Comparison of ENCODE assay signal across 8 mouse cellular contexts in the genomic region with DNA sequence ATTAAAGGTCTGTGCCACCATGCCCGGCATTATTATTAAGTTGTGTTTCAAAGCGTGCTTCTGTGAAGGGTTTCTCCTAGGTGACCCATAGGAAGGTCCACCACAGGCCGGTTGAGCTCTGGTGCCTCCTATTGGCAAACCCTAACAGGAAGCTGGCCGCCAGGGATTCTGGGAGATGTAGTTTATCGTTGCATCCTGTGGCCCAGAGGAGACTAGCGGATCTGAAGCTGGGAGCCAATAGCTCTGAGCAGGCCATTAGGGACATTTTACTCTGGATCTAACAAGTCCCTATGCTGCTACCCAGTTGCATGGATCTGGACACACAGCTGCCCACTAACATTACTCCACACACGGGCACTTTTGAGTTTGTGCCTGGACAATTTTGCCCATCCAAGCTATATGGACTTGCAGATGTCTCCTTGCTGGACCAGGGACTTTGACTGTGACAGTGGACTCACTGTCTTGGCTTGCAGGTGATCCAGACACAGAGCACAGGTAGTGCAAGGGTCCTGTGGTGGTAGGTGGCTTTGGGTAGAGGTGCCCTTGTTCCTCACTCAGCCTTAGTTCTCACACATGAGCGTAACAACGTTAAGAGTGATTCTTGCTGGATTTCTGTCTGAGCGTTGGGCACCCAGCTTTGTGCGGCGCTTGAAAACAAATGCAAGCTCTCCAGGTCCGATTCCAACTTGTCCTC. TPM values are rescaled to one million over a fixed set of nuclear protein-coding genes. Genes with fewer than 3 reads are reported as not detected.
DNase-seq lines count a peak whose midpoint lies in the region; ATAC-seq lines count a peak whose summit lies in the region.

No protein-coding gene starts in this region.

- ATAC-seq in CD4-positive, CD25-positive, alpha-beta regulatory T cell, adult 4 months: no peak

- DNase-seq in CD4-positive, CD25-positive, alpha-beta regulatory T cell, adult 2 months (ENCODE audit: low read depth, low spot score): peak; percentile 65
- DNase-seq in embryo, embryonic 10.5 days (ENCODE audit: low spot score): peak; percentile 95
- peak; percentile 67 for DNase-seq in gastrocnemius, postnatal 10 days
- peak; percentile 72 for DNase-seq in induced T-regulatory cell, adult 2 months (ENCODE audit: low read depth)
- peak; percentile 55 to 71 for DNase-seq in left cerebral cortex, adult 8-10 months (ENCODE audit: low spot score in 2 of 2)
- peak; percentile 83 to 87 for DNase-seq in lung, postnatal 4 days
- DNase-seq in right cerebral cortex, postnatal 10 days (ENCODE audit: low spot score in 2 of 2): peak; percentile 79 to 83

RNA-seq across cellular contexts. Expression of gene Fscn1, which starts 24.4 kb away (rescaled TPM):
- under 1 TPM; 0.36 to 0.58 TPM for polyA plus RNA-seq in CD4-positive, CD25-positive, alpha-beta regulatory T cell, adult 4 months (2017; shearing (Covaris generic))
- total RNA-seq in gastrocnemius, postnatal 10 days (2021): 100 to 1,000 TPM in 1 of 2 experiments, 10 to 100 TPM in 1; 94.0 to 121 TPM
- total RNA-seq in left cerebral cortex, adult 8-10 months (2022): 100 to 1,000 TPM; 218 to 276 (median 259) TPM

RNA-seq across cellular contexts. Expression of gene Actb, which starts 29.2 kb away (rescaled TPM):
- polyA plus RNA-seq in CD4-positive, CD25-positive, alpha-beta regulatory T cell, adult 4 months (2017; shearing (Covaris generic)): over 10,000 TPM; 21,144 to 46,167 TPM
- 1,000 to 10,000 TPM; 1,451 to 1,869 TPM for total RNA-seq in gastrocnemius, postnatal 10 days (2021)
- 1,000 to 10,000 TPM; 2,552 to 2,721 (median 2,651) TPM for total RNA-seq in left cerebral cortex, adult 8-10 months (2022)

RNA-seq across cellular contexts. Expression of gene Fbxl18, which starts 40.6 kb away (rescaled TPM):
- polyA plus RNA-seq in CD4-positive, CD25-positive, alpha-beta regulatory T cell, adult 4 months (2017; shearing (Covaris generic)): 1 to 10 TPM; 3.9 to 8.6 TPM
- 1 to 10 TPM; 7.1 to 8.4 TPM for total RNA-seq in gastrocnemius, postnatal 10 days (2021)
- total RNA-seq in left cerebral cortex, adult 8-10 months (2022): 10 to 100 TPM; 28.8 to 30.9 (median 29.6) TPM
